Mouse (Mus musculus) intestine, embryonic 15.5 days (tissue): Measurements from ENCODE around the gene Rusc1. TPM values are rescaled to one million over a fixed set of nuclear protein-coding genes. Genes with fewer than 3 reads are reported as not detected.

Source experiments
- ATAC-seq: fragments of 200-750 bp; cut with Nextera tagmentation; 2 replicates; pipeline ENCODE4 v1.8.0; 2017; ENCODE audit warnings: moderate TSS enrichment, moderate library complexity
- H3K27ac ChIP-seq: fragments of 300-500 bp; sonication (generic); 2 replicates; pipeline ENCODE4 v1.5.1; 2015; ENCODE audit warnings: mild to moderate bottlenecking, inconsistent platforms
- H3K27me3 ChIP-seq: fragments of 300-500 bp; sonication (generic); replicated peaks from 2 replicates; pipeline ENCODE4 v1.6.1; 2015; ENCODE audit warnings: inconsistent platforms
- H3K36me3 ChIP-seq: fragments of 300-500 bp; sonication (generic); 2 replicates; pipeline ENCODE4 v1.6.1; 2015; ENCODE audit warnings: inconsistent platforms
- H3K4me1 ChIP-seq: fragments of 300-500 bp; sonication (generic); replicated peaks from 2 replicates; pipeline ENCODE4 v1.6.1; 2015; ENCODE audit warnings: inconsistent platforms
- H3K4me2 ChIP-seq: fragments of 300-500 bp; sonication (generic); replicated peaks from 2 replicates; pipeline ENCODE4 v1.6.1; 2015; ENCODE audit warnings: mild to moderate bottlenecking, inconsistent platforms
- H3K4me3 ChIP-seq: fragments of 300-500 bp; sonication (generic); replicated peaks from 2 replicates; pipeline ENCODE4 v1.5.1; 2015; ENCODE audit warnings: inconsistent platforms
- H3K9ac ChIP-seq: fragments of 300-500 bp; sonication (generic); 2 replicates; pipeline ENCODE4 v1.6.1; 2015; ENCODE audit warnings: inconsistent platforms
- H3K9me3 ChIP-seq: fragments of 300-500 bp; sonication (generic); 2 replicates; pipeline ENCODE4 v1.6.1; 2016; ENCODE audit warnings: inconsistent platforms
- WGBS: fragments of 180-500 bp; shearing (Covaris S2); methylation state at CpG from one replicate; pipeline ENCODE4 v1.1.7; 2015; 5-methylcytosine and 5-hydroxymethylcytosine counted together
- polyA plus RNA-seq: library from polyadenylated mRNA; unstranded; fragments of >200 nt; fragmentation: Nextera tagmentation; extraction: Ambion mirVana; gene quantifications from 2 replicates; pipeline ENCODE4 v1.2.1, GENCODE M21; 2015

Rusc1 gene
- polyA plus RNA-seq = 25.6 and 26.6 TPM in 2 replicates

GRCm38 (mm10) chr3:89093175-89093574 lies at the start of gene Rusc1:
TSS of gene Rusc1 (minus strand) at chr3:89093311.
- peak; percentile 42 for ATAC-seq
- H3K4me2 ChIP-seq = peak within 1 kb of the TSS; percentile 96
- H3K4me1 ChIP-seq = peaks cover 35% of the 10 kb centered on the region
- H3K27ac ChIP-seq = no peak within 1 kb of the TSS
- H3K36me3 ChIP-seq = peaks cover 16% of the 10 kb centered on the region
- H3K4me3 ChIP-seq = peak within 1 kb of the TSS; percentile 26
- no peaks in the 10 kb centered on the region for H3K9me3 ChIP-seq
- WGBS = 1% methylated on average over 18 of the region's 18 CpGs
- peak within 1 kb of the TSS; percentile 37; the same call in 1 of the 2 replicates for H3K9ac ChIP-seq
- H3K27me3 ChIP-seq = peaks cover 7% of the 10 kb centered on the region; the same call in 1 of the 2 replicates

DNA sequence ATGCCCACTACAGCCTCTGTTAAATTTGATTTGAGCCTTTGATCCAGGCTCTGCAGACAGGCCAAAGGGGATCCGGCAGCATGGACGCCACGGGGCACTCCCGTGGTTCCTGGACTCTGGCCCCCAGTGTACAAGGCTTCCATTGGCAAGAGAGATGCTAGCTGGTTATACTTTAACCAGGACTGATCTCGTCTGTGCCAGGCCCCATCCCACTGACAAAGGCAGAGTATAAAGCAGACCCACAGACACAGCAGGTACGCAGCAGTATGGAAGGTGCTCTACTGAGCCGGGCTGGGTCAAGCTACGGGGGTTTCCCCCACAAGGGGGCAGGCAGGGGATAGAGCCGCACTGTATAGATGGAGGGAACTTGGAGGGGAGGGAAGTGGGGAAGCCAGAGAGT lies 43.3 kb upstream of the Rusc1 start:
- 30% methylated on average over 9 of the region's 9 CpGs for WGBS
- peak; percentile 88 for ATAC-seq
- Histone ChIP-seq H3K27me3 (no peaks in the 10 kb centered on the region), H3K9ac (peak overlapping the region; percentile 29; the same call in 1 of the 2 replicates), H3K9me3 (no peaks in the 10 kb centered on the region), H3K4me1 (peaks cover 16% of the 10 kb centered on the region; the same call in 1 of the 2 replicates), H3K4me3 (peak overlapping the region; percentile 24), H3K4me2 (peak overlapping the region; percentile 53), H3K27ac (peak overlapping the region; percentile 78), H3K36me3 (no peaks in the 10 kb centered on the region)

GRCm38 (mm10) chr3:89135958-89136357 lies 42.8 kb upstream of the Rusc1 start, which contains the start of gene Pklr:
TSS of gene Pklr (plus strand) at chr3:89136142.
- Histone ChIP-seq H3K9me3 (no peaks in the 10 kb centered on the region), H3K4me3 (peak within 1 kb of the TSS; percentile 24), H3K4me2 (peak within 1 kb of the TSS; percentile 53), H3K36me3 (no peaks in the 10 kb centered on the region), H3K27me3 (no peaks in the 10 kb centered on the region), H3K4me1 (peaks cover 16% of the 10 kb centered on the region; the same call in 1 of the 2 replicates), H3K9ac (peak within 1 kb of the TSS; percentile 29), H3K27ac (peak within 1 kb of the TSS; percentile 78)
- ATAC-seq = no peak; the same call in 1 of the 2 replicates
- WGBS = 46% methylated on average over 3 of the region's 3 CpGs

DNA sequence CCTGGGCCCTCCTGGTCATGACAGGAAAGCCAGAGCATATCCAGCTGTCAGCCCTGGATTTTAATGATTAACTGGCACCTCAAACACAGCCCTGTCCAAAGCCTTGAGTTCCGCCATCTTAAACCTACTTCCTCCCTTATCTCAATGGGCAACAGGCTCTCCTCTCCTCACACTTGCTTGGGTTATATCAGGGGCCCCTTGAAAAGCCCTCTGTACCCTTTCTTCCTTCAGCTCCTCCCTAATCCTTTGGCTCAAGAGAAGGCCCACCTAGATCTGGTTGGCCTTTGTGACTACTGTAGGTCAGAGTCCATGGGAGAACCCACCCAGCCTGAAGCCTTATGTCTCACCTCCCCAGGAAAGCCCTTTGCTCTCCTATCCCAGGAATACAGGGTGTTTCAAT lies 40.6 kb upstream of the Rusc1 start:
- WGBS = 78% methylated on average over 1 of the region's 1 CpGs

DNA sequence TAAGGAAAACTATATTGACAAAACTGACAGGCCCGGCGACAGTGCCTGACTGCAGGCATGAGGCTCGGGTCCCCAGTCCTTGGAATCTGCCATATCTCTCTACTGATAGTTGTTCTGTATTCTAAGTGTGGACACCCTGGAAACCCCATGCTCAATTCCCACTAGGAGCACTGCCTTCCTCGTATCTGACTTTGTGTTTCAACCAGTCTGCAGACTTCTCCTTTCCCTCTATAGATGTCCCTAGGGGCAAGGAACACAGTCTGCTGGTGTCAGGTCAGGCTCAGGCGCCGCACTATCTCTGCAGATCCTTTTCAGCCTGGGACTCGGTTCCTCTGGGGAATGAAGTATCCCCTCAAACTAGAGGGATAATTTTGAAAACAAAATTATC lies 39.9 kb upstream of the Rusc1 start:
- 69% methylated on average over 7 of the region's 7 CpGs for WGBS
- Histone ChIP-seq H3K27ac (peak overlapping the region; percentile 82), H3K4me3 (no peak overlapping the region)

More for the DNA sequence above, 40.6 kb upstream of the Rusc1 start:
- no peak overlapping the region for H3K9ac ChIP-seq
- H3K36me3 ChIP-seq = no peaks in the 10 kb centered on the region
- peak overlapping the region; percentile 23; the same call in 1 of the 2 replicates for H3K4me2 ChIP-seq
- no peaks in the 10 kb centered on the region for H3K27me3 ChIP-seq
- no peaks in the 10 kb centered on the region for H3K9me3 ChIP-seq
- ATAC-seq = peak; percentile 77
- peaks cover 16% of the 10 kb centered on the region; the same call in 1 of the 2 replicates for H3K4me1 ChIP-seq
- H3K27ac ChIP-seq = peak overlapping the region; percentile 82
- no peak overlapping the region for H3K4me3 ChIP-seq

GRCm38 (mm10) chr3:89132285-89133062 lies 39.4 kb upstream of the Rusc1 start:
- peak; percentile 37; the same call in 1 of the 2 replicates for ATAC-seq
- H3K4me2 ChIP-seq = peak overlapping the region; percentile 64
- 13% methylated on average over 30 of the region's 30 CpGs for WGBS
- peak overlapping the region; percentile 29; the same call in 1 of the 2 replicates for H3K9ac ChIP-seq
- peaks cover 16% of the 10 kb centered on the region; the same call in 1 of the 2 replicates for H3K4me1 ChIP-seq
- H3K4me3 ChIP-seq = peak overlapping the region; percentile 25
- peak overlapping the region; percentile 82; the same call in 1 of the 2 replicates for H3K27ac ChIP-seq
- no peaks in the 10 kb centered on the region for H3K9me3 ChIP-seq
- H3K36me3 ChIP-seq = no peaks in the 10 kb centered on the region
- no peaks in the 10 kb centered on the region for H3K27me3 ChIP-seq

More for the DNA sequence above, 39.9 kb upstream of the Rusc1 start:
- peaks cover 16% of the 10 kb centered on the region; the same call in 1 of the 2 replicates for H3K4me1 ChIP-seq
- H3K9ac ChIP-seq = 0 out of 2 replicates have a peak overlapping the region, but pooled peaks have one; percentile 24
- no peaks in the 10 kb centered on the region for H3K9me3 ChIP-seq
- ATAC-seq = no peak
- peak overlapping the region; percentile 23; the same call in 1 of the 2 replicates for H3K4me2 ChIP-seq
- no peaks in the 10 kb centered on the region for H3K27me3 ChIP-seq
- H3K36me3 ChIP-seq = no peaks in the 10 kb centered on the region

DNA sequence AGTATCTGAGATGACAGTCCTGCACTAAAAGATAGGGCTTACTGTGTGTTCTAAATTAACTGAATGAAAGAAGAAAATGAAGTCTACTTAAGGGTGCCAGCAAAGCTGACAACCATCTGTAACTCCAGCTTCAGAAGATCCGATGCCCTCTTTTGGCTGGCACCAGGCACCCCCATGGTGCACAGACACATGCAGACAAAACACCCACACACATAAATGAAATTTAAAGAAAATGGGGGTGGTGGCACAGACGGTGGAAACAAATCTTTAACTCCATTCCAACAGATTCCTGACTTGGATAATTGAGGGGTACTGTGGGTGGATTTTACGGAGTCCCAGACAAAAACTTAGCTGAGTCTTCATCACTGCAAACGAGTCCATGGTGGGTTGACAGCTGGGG lies 38.7 kb upstream of the Rusc1 start:
- H3K9me3 ChIP-seq = no peaks in the 10 kb centered on the region
- no peak overlapping the region for H3K9ac ChIP-seq
- peaks cover 16% of the 10 kb centered on the region; the same call in 1 of the 2 replicates for H3K4me1 ChIP-seq
- H3K4me3 ChIP-seq = 0 out of 2 replicates have a peak overlapping the region, but pooled peaks have one; percentile 25
- no peak for ATAC-seq
- no peaks in the 10 kb centered on the region for H3K27me3 ChIP-seq
- H3K36me3 ChIP-seq = no peaks in the 10 kb centered on the region
- 44% methylated on average over 4 of the region's 4 CpGs for WGBS
- H3K27ac ChIP-seq = no peak overlapping the region
- peak overlapping the region; percentile 64 for H3K4me2 ChIP-seq

GRCm38 (mm10) chr3:89129908-89130307 lies 36.8 kb upstream of the Rusc1 start:
- H3K4me3 ChIP-seq = no peak overlapping the region
- no peaks in the 10 kb centered on the region for H3K27me3 ChIP-seq
- no peaks in the 10 kb centered on the region for H3K36me3 ChIP-seq
- peaks cover 16% of the 10 kb centered on the region; the same call in 1 of the 2 replicates for H3K4me1 ChIP-seq
- H3K9ac ChIP-seq = no peak overlapping the region
- no peak overlapping the region for H3K27ac ChIP-seq
- 88% methylated on average over 3 of the region's 3 CpGs for WGBS
- H3K9me3 ChIP-seq = no peaks in the 10 kb centered on the region
- ATAC-seq = no peak
- no peak overlapping the region for H3K4me2 ChIP-seq

- H3K36me3 ChIP-seq = no peaks in the 10 kb centered on the region
- no peak overlapping the region for H3K27ac ChIP-seq
- no peaks in the 10 kb centered on the region for H3K27me3 ChIP-seq
- no peak overlapping the region for H3K4me3 ChIP-seq
- H3K4me1 ChIP-seq = no peaks in the 10 kb centered on the region
- 93% methylated on average over 3 of the region's 3 CpGs for WGBS
- no peak overlapping the region for H3K4me2 ChIP-seq
- no peak overlapping the region for H3K9ac ChIP-seq
- ATAC-seq = no peak
- H3K9me3 ChIP-seq = no peaks in the 10 kb centered on the region
Observed at GRCm38 (mm10) chr3:89125981-89126380, 32.9 kb upstream of the Rusc1 start.

DNA sequence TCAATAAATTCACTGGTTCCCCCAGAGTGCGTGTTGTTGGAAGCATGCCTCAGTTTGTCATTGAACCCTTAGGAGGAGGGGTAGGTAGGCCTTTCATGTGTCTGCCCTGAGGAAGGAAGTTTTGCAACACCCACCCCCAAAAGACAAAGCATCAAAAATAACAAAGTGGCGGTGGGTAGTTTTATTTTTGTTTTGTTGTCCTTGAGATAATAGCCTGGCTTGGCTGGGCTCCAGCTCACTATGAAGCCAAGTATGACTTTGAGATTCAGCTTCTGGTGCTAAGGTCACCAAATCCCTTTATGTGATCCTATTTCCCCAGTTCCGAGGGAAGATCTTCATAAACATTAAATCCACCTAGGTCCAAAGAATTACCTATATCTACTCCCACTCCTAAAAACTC lies 31.1 kb upstream of the Rusc1 start:
- H3K9me3 ChIP-seq = no peaks in the 10 kb centered on the region
- no peaks in the 10 kb centered on the region for H3K4me1 ChIP-seq
- H3K4me2 ChIP-seq = no peak overlapping the region
- no peaks in the 10 kb centered on the region for H3K27me3 ChIP-seq
- no peaks in the 10 kb centered on the region for H3K36me3 ChIP-seq
- no peak overlapping the region for H3K27ac ChIP-seq
- ATAC-seq = no peak
- no peak overlapping the region for H3K4me3 ChIP-seq
- no peak overlapping the region for H3K9ac ChIP-seq
- WGBS = 67% methylated on average over 3 of the region's 3 CpGs

- 70% methylated on average over 2 of the region's 2 CpGs for WGBS
- Histone ChIP-seq H3K4me2 (no peak overlapping the region), H3K9ac (no peak overlapping the region), H3K4me3 (no peak overlapping the region), H3K9me3 (no peaks in the 10 kb centered on the region), H3K4me1 (no peaks in the 10 kb centered on the region), H3K36me3 (no peaks in the 10 kb centered on the region), H3K27ac (no peak overlapping the region), H3K27me3 (no peaks in the 10 kb centered on the region)
- ATAC-seq = no peak
Observed at GRCm38 (mm10) chr3:89123313-89123712, 30.2 kb upstream of the Rusc1 start.

DNA sequence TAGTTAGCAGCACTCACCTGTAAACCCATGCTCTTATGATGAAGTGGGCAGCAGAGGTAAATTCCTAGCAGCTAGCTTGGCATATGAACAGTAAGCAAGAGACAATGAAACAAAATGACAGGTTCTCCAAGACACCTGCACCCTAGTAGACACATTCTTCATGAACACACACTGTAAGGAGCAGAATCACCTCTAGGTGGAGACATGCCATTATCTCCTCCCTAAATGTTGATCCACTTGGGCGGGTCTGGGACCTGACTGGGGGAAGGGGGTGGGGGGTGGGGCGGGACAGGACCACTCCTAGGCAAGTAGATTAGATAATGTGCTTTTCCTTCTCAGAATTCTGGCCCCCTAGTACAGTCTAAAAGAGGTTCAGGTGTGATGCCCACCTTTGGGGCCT lies 22.4 kb upstream of the Rusc1 start:
- H3K27me3 ChIP-seq = no peaks in the 10 kb centered on the region
- no peaks in the 10 kb centered on the region for H3K4me1 ChIP-seq
- no peaks in the 10 kb centered on the region for H3K9me3 ChIP-seq
- no peaks in the 10 kb centered on the region for H3K36me3 ChIP-seq
- no peak overlapping the region for H3K27ac ChIP-seq
- WGBS = 12% methylated on average over 2 of the region's 2 CpGs
- no peak overlapping the region for H3K4me3 ChIP-seq
- ATAC-seq = peak; percentile 54
- H3K9ac ChIP-seq = no peak overlapping the region
- no peak overlapping the region for H3K4me2 ChIP-seq
